Mouse (Mus musculus): ENCODE data around the gene Serpinb6a. TPM values are rescaled to one million over a fixed set of nuclear protein-coding genes. Genes with fewer than 3 reads are reported as not detected.
A peak's percentile ranks its signal among the peaks of the same experiment; 100 is the strongest.

Gene Serpinb6a
- polyA plus RNA-seq, 1 experiment from 2014 or later: 73.6 TPM

- Histone ChIP-seq H3K4me3 (ENCODE audit: control insufficient read depth in 1 of 2, insufficient read depth in 1 of 2, low read depth in 1 of 2, low read length in 2 of 2) (no peak overlapping the region), H3K4me2 (ENCODE audit: low read length) (no peak overlapping the region), H3K9me3 (ENCODE audit: control insufficient read depth, low read length) (no peaks in the 10 kb centered on the region), H3K36me3 (ENCODE audit: control insufficient read depth, insufficient read depth, low read length) (peaks cover 79% of the 10 kb centered on the region), H3K4me1 (ENCODE audit: control insufficient read depth in 2 of 2, insufficient read depth in 2 of 2, low read length in 2 of 2) (no peaks in the 10 kb centered on the region), H3K27me3 (ENCODE audit: control insufficient read depth, insufficient read depth, low read length) (no peaks in the 10 kb centered on the region), H3K9ac (ENCODE audit: low read length) (no peak overlapping the region), H3K27ac (replicated peaks in 1 of 2; ENCODE audit: control insufficient read depth in 1 of 2, insufficient read depth in 1 of 2, low read depth in 2 of 2, low read length in 2 of 2) (no peak overlapping the region)
- no peak for ATAC-seq (ENCODE audit: insufficient number of reproducible peaks, insufficient read depth, low FRiP score, low read depth)
- WGBS: 72% methylated on average over 2 of the region's 2 CpGs
Measured at GRCm38 (mm10) chr13:34021998-34022397, 19.4 kb upstream of the Serpinb6a start.

GRCm38 (mm10) chr13:34018521-34018920 lies 15.9 kb upstream of the Serpinb6a start:
- H3K4me2 ChIP-seq (ENCODE audit: low read length): no peak overlapping the region
- no peak overlapping the region for H3K27ac ChIP-seq (replicated peaks in 1 of 2; ENCODE audit: control insufficient read depth in 1 of 2, insufficient read depth in 1 of 2, low read depth in 2 of 2, low read length in 2 of 2)
- H3K9me3 ChIP-seq (ENCODE audit: control insufficient read depth, low read length): no peaks in the 10 kb centered on the region
- H3K4me1 ChIP-seq (ENCODE audit: control insufficient read depth in 2 of 2, insufficient read depth in 2 of 2, low read length in 2 of 2): no peaks in the 10 kb centered on the region
- H3K36me3 ChIP-seq (ENCODE audit: control insufficient read depth, insufficient read depth, low read length): peaks cover 96% of the 10 kb centered on the region
- no peak overlapping the region for H3K9ac ChIP-seq (ENCODE audit: low read length)
- no peak for ATAC-seq (ENCODE audit: insufficient number of reproducible peaks, insufficient read depth, low FRiP score, low read depth)
- no peaks in the 10 kb centered on the region for H3K27me3 ChIP-seq (ENCODE audit: control insufficient read depth, insufficient read depth, low read length)
- H3K4me3 ChIP-seq (ENCODE audit: control insufficient read depth in 1 of 2, insufficient read depth in 1 of 2, low read depth in 1 of 2, low read length in 2 of 2): no peak overlapping the region
- 96% methylated on average over 1 of the region's 1 CpGs for WGBS

DNA sequence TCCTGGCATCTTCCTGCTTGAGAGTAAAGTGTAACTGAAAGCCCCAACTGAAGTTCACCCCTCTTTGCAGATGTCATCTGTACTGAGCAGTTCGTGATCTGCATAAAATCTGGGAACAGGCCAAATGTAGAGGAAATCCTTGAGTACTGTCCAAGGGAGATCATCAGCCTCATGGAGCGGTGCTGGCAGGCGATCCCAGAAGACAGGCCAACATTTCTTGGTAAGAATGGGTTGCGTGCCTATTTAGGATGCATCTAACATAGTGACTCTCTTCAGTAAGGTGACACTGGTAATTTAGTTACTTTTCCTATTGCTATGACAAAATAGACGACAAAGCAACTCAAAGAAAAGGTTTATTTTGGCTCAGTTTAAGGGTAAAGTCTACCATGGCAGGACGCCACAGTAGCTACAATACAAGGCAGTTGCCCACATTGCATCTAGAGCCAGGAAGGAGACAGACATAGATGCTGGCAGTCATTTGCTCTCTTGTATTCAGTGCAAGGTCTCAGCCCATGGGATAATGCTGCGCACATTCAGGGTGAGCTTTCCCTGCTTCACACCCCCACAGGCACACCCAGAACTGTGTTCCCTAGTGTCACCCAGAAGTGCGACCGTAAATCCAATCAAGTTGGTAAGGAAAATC lies 14.5 kb upstream of the Serpinb6a start:
- Histone ChIP-seq H3K27me3 (ENCODE audit: control insufficient read depth, insufficient read depth, low read length) (no peaks in the 10 kb centered on the region), H3K9me3 (ENCODE audit: control insufficient read depth, low read length) (no peaks in the 10 kb centered on the region), H3K36me3 (ENCODE audit: control insufficient read depth, insufficient read depth, low read length) (peaks cover 93% of the 10 kb centered on the region), H3K4me2 (ENCODE audit: low read length) (no peak overlapping the region), H3K27ac (replicated peaks in 1 of 2; ENCODE audit: control insufficient read depth in 1 of 2, insufficient read depth in 1 of 2, low read depth in 2 of 2, low read length in 2 of 2) (no peak overlapping the region), H3K4me3 (ENCODE audit: control insufficient read depth in 1 of 2, insufficient read depth in 1 of 2, low read depth in 1 of 2, low read length in 2 of 2) (no peak overlapping the region), H3K4me1 (ENCODE audit: control insufficient read depth in 2 of 2, insufficient read depth in 2 of 2, low read length in 2 of 2) (no peaks in the 10 kb centered on the region), H3K9ac (ENCODE audit: low read length) (no peak overlapping the region)
- WGBS: 87% methylated on average over 9 of the region's 9 CpGs
- ATAC-seq (ENCODE audit: insufficient number of reproducible peaks, insufficient read depth, low FRiP score, low read depth): no peak

DNA sequence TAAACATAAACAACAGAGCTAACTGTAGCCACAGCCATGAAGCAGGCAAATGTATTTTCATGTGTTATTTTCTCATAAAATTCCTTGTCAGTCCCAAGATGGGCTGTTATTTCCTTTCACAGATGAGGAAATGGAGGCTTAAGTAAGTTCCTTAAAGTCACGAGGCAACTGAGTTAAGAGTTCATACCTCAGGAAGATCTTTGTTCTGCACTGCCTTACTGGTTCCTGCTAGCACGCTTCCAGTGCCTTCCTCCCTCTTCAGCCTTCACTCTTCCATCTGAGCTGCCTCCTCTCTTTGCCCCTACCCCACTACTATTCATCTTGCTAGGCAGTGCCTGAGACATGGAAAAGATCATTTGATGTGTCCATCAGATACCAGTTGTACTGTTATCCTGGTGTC lies 4.6 kb upstream of the Serpinb6a start:
- no peak overlapping the region for H3K9ac ChIP-seq (ENCODE audit: low read length)
- peaks cover 28% of the 10 kb centered on the region for H3K36me3 ChIP-seq (ENCODE audit: control insufficient read depth, insufficient read depth, low read length)
- H3K27ac ChIP-seq (replicated peaks in 1 of 2; ENCODE audit: control insufficient read depth in 1 of 2, insufficient read depth in 1 of 2, low read depth in 2 of 2, low read length in 2 of 2): 0 out of 4 replicates have a peak overlapping the region, but pooled peaks of 1 of the 2 experiments have one; percentile 9
- no peak overlapping the region for H3K4me2 ChIP-seq (ENCODE audit: low read length)
- no peaks in the 10 kb centered on the region for H3K9me3 ChIP-seq (ENCODE audit: control insufficient read depth, low read length)
- WGBS: 70% methylated on average over 2 of the region's 2 CpGs
- peaks cover 3 to 5% of the 10 kb centered on the region in 2 experiments for H3K4me1 ChIP-seq (ENCODE audit: control insufficient read depth in 2 of 2, insufficient read depth in 2 of 2, low read length in 2 of 2)
- no peak for ATAC-seq (ENCODE audit: insufficient number of reproducible peaks, insufficient read depth, low FRiP score, low read depth)
- H3K27me3 ChIP-seq (ENCODE audit: control insufficient read depth, insufficient read depth, low read length): no peaks in the 10 kb centered on the region
- no peak overlapping the region for H3K4me3 ChIP-seq (ENCODE audit: control insufficient read depth in 1 of 2, insufficient read depth in 1 of 2, low read depth in 1 of 2, low read length in 2 of 2)

DNA sequence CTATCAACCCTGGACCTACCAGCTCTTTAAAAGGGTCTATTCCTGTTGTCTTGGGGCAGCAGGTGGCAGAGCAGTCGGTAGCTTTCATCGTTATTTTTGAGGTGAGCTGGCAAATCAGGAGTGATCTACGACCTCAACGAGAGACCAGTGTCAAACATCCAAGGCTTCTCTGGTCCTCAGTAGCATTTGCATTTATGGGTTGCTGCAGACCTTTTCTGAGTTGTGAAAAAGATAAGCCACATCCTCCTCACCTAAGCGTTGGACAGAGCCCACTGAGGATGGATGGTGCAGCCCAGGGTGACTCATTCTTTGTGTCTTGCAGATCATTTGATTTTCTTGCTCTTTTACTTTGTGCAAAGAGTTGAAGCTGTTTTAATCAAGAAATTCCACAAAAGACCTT lies 464 bp upstream of the Serpinb6a start:
- Histone ChIP-seq H3K4me1 (ENCODE audit: control insufficient read depth in 2 of 2, insufficient read depth in 2 of 2, low read length in 2 of 2) (peaks cover 3 to 5% of the 10 kb centered on the region in 2 experiments), H3K27ac (replicated peaks in 1 of 2; ENCODE audit: control insufficient read depth in 1 of 2, insufficient read depth in 1 of 2, low read depth in 2 of 2, low read length in 2 of 2) (peak overlapping the region; percentile 2 to 90; a peak in 1 of 4 replicates), H3K27me3 (ENCODE audit: control insufficient read depth, insufficient read depth, low read length) (no peaks in the 10 kb centered on the region), H3K36me3 (ENCODE audit: control insufficient read depth, insufficient read depth, low read length) (no peaks in the 10 kb centered on the region), H3K4me3 (ENCODE audit: control insufficient read depth in 1 of 2, insufficient read depth in 1 of 2, low read depth in 1 of 2, low read length in 2 of 2) (peak overlapping the region; percentile 89 to 97), H3K4me2 (ENCODE audit: low read length) (peak overlapping the region; percentile 96), H3K9ac (ENCODE audit: low read length) (peak overlapping the region; percentile 90), H3K9me3 (ENCODE audit: control insufficient read depth, low read length) (no peaks in the 10 kb centered on the region)
- 6% methylated on average over 5 of the region's 5 CpGs for WGBS
- no peak for ATAC-seq (ENCODE audit: insufficient number of reproducible peaks, insufficient read depth, low FRiP score, low read depth)

DNA sequence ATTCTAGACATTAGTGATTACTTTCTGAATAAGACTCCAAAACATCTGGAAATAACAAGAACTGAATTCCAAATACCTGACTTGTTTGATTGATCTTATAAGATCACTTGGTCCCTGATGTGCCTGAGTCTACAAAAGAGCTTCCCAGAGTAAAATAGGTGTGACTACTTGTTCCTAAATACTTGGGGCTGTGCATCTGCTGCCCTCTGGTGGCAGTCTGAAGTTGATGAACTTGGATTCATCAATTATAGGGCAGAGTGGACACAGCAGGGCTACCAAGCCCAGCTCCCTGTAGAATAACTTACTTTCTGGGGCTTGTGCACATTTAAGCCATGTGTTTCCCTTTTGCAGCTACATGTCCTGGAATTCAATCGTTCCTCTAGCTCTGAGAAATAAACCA lies 7.4 kb downstream of the Serpinb6a start:
- no peaks in the 10 kb centered on the region for H3K4me1 ChIP-seq (ENCODE audit: control insufficient read depth in 2 of 2, insufficient read depth in 2 of 2, low read length in 2 of 2)
- no peaks in the 10 kb centered on the region for H3K27me3 ChIP-seq (ENCODE audit: control insufficient read depth, insufficient read depth, low read length)
- no peak overlapping the region for H3K27ac ChIP-seq (replicated peaks in 1 of 2; ENCODE audit: control insufficient read depth in 1 of 2, insufficient read depth in 1 of 2, low read depth in 2 of 2, low read length in 2 of 2)
- no peak overlapping the region for H3K4me3 ChIP-seq (ENCODE audit: control insufficient read depth in 1 of 2, insufficient read depth in 1 of 2, low read depth in 1 of 2, low read length in 2 of 2)
- no peak for ATAC-seq (ENCODE audit: insufficient number of reproducible peaks, insufficient read depth, low FRiP score, low read depth)
- no peak overlapping the region for H3K9ac ChIP-seq (ENCODE audit: low read length)
- H3K9me3 ChIP-seq (ENCODE audit: control insufficient read depth, low read length): no peaks in the 10 kb centered on the region
- WGBS: 15% methylated on average over 1 of the region's 1 CpGs
- no peak overlapping the region for H3K4me2 ChIP-seq (ENCODE audit: low read length)
- no peaks in the 10 kb centered on the region; the same call in 1 of the 2 replicates for H3K36me3 ChIP-seq (ENCODE audit: control insufficient read depth, insufficient read depth, low read length)

- H3K27ac ChIP-seq (replicated peaks in 1 of 2; ENCODE audit: control insufficient read depth in 1 of 2, insufficient read depth in 1 of 2, low read depth in 2 of 2, low read length in 2 of 2): no peak overlapping the region
- WGBS: 76% methylated on average over 5 of the region's 5 CpGs
- H3K9me3 ChIP-seq (ENCODE audit: control insufficient read depth, low read length): no peaks in the 10 kb centered on the region
- no peaks in the 10 kb centered on the region for H3K27me3 ChIP-seq (ENCODE audit: control insufficient read depth, insufficient read depth, low read length)
- no peak overlapping the region for H3K4me3 ChIP-seq (ENCODE audit: control insufficient read depth in 1 of 2, insufficient read depth in 1 of 2, low read depth in 1 of 2, low read length in 2 of 2)
- no peak overlapping the region for H3K9ac ChIP-seq (ENCODE audit: low read length)
- no peaks in the 10 kb centered on the region for H3K4me1 ChIP-seq (ENCODE audit: control insufficient read depth in 2 of 2, insufficient read depth in 2 of 2, low read length in 2 of 2)
- no peak overlapping the region for H3K4me2 ChIP-seq (ENCODE audit: low read length)
- peaks cover 23% of the 10 kb centered on the region for H3K36me3 ChIP-seq (ENCODE audit: control insufficient read depth, insufficient read depth, low read length)
- no peak for ATAC-seq (ENCODE audit: insufficient number of reproducible peaks, insufficient read depth, low FRiP score, low read depth)
Measured at GRCm38 (mm10) chr13:33989625-33990024, 13.0 kb downstream of the Serpinb6a start.

GRCm38 (mm10) chr13:33966574-33966973 lies 36.0 kb downstream of the Serpinb6a start:
- Histone ChIP-seq H3K9me3 (ENCODE audit: control insufficient read depth, low read length) (no peaks in the 10 kb centered on the region), H3K36me3 (ENCODE audit: control insufficient read depth, insufficient read depth, low read length) (no peaks in the 10 kb centered on the region), H3K4me2 (ENCODE audit: low read length) (no peak overlapping the region), H3K27ac (replicated peaks in 1 of 2; ENCODE audit: control insufficient read depth in 1 of 2, insufficient read depth in 1 of 2, low read depth in 2 of 2, low read length in 2 of 2) (no peak overlapping the region), H3K4me1 (ENCODE audit: control insufficient read depth in 2 of 2, insufficient read depth in 2 of 2, low read length in 2 of 2) (peaks cover 2 to 9% of the 10 kb centered on the region in 2 experiments; a peak in 3 of 4 replicates), H3K27me3 (ENCODE audit: control insufficient read depth, insufficient read depth, low read length) (no peaks in the 10 kb centered on the region), H3K4me3 (ENCODE audit: control insufficient read depth in 1 of 2, insufficient read depth in 1 of 2, low read depth in 1 of 2, low read length in 2 of 2) (no peak overlapping the region), H3K9ac (ENCODE audit: low read length) (no peak overlapping the region)
- ATAC-seq (ENCODE audit: insufficient number of reproducible peaks, insufficient read depth, low FRiP score, low read depth): no peak

Data from heart, embryonic 14.5 days (tissue).